Mouse (Mus musculus) stomach, embryonic 16.5 days (tissue): ENCODE results near the gene Rps6ka1. TPM values are rescaled to one million over a fixed set of nuclear protein-coding genes. Genes with fewer than 3 reads are reported as not detected.

Experiments
- ATAC-seq: fragments of 200-750 bp; cut with Nextera tagmentation; 2 replicates; pipeline ENCODE4 v1.8.0; 2017; ENCODE audit warnings: moderate number of reproducible peaks, moderate TSS enrichment; ENCODE audit not compliant: insufficient read depth, low FRiP score
- H3K27ac ChIP-seq: fragments of 300-500 bp; sonication (generic); 2 replicates; pipeline ENCODE4 v1.5.1; 2014; ENCODE audit warnings: low read length
- H3K27me3 ChIP-seq: fragments of 300-500 bp; sonication (generic); 2 replicates; pipeline ENCODE4 v1.6.1; 2014; ENCODE audit warnings: low read length, control low read depth, mixed read lengths; ENCODE audit not compliant: control insufficient read depth, insufficient read depth
- H3K36me3 ChIP-seq: fragments of 300-500 bp; sonication (generic); 2 replicates; pipeline ENCODE4 v1.6.1; 2014; ENCODE audit warnings: low read length; ENCODE audit not compliant: control insufficient read depth, insufficient read depth
- H3K4me1 ChIP-seq: fragments of 300-500 bp; sonication (generic); 2 replicates; pipeline ENCODE4 v1.6.1; 2014; ENCODE audit warnings: low read length, control low read depth, mixed read lengths; ENCODE audit not compliant: control insufficient read depth, insufficient read depth
- H3K4me2 ChIP-seq: fragments of 300-500 bp; sonication (generic); 2 replicates; pipeline ENCODE4 v1.6.1; 2014; ENCODE audit warnings: low read depth, low read length, mixed read lengths
- H3K4me3 ChIP-seq: fragments of 300-500 bp; sonication (generic); replicated peaks from 2 replicates; pipeline ENCODE4 v1.5.1; 2014; ENCODE audit warnings: mild to moderate bottlenecking, low read length
- H3K9ac ChIP-seq: fragments of 300-500 bp; sonication (generic); 2 replicates; pipeline ENCODE4 v1.6.1; 2014; ENCODE audit warnings: low read length
- H3K9me3 ChIP-seq: fragments of 300-500 bp; sonication (generic); replicated peaks from 2 replicates; pipeline ENCODE4 v1.6.1; 2016; ENCODE audit warnings: low read length, control low read depth; ENCODE audit not compliant: control insufficient read depth
- WGBS: fragments of 180-500 bp; shearing (Covaris S2); extraction: QIAGEN DNeasy Blood & Tissue Kit; methylation state at CpG from one replicate; pipeline ENCODE4 v1.1.7; 2014; 5-methylcytosine and 5-hydroxymethylcytosine counted together
- polyA plus RNA-seq: library from polyadenylated mRNA; unstranded; fragments of >200 nt; fragmentation: Nextera tagmentation; extraction: Ambion mirVana; gene quantifications from 2 replicates; pipeline ENCODE4 v1.2.1, GENCODE M21; 2015

Rps6ka1 gene
- polyA plus RNA-seq, 1 experiment from 2014 or later = 69.2 TPM

GRCm38 (mm10) chr4:133820166-133820565 lies 67.4 kb downstream of the Rps6ka1 start:
- Histone ChIP-seq H3K27ac (peak overlapping the region; percentile 48), H3K4me3 (no peak overlapping the region), H3K4me2 (no peak overlapping the region), H3K9me3 (no peaks in the 10 kb centered on the region), H3K27me3 (no peaks in the 10 kb centered on the region), H3K4me1 (peaks cover 18% of the 10 kb centered on the region), H3K36me3 (no peaks in the 10 kb centered on the region), H3K9ac (no peak overlapping the region; the same call in 1 of the 2 replicates)
- ATAC-seq = no peak
- 34% methylated on average over 4 of the region's 4 CpGs for WGBS

DNA sequence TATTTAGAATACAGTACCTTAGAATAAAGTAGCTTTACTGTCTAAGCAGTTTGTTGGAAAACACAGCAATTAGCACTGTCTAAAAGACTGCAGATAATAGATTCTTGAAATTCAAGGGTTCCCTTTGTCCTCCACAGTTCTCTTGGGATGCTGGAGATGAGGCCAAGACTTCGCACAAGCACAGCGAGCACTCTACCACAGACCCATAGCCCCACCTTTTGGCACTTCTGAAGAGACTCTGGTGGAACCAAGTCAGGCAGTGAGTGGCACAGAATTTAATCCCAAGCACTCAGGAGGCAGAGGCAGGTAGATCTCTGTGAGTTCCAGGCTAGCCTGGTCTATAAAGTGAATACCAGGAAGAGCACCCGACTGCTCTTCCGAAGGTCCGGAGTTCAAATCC lies 70.2 kb downstream of the Rps6ka1 start:
- H3K4me3 ChIP-seq = no peak overlapping the region
- peaks cover 24% of the 10 kb centered on the region for H3K4me1 ChIP-seq
- no peaks in the 10 kb centered on the region for H3K36me3 ChIP-seq
- ATAC-seq = no peak
- whole genome bisulfite sequencing = 96% methylated on average over 5 of the region's 5 CpGs
- no peak overlapping the region for H3K27ac ChIP-seq
- no peaks in the 10 kb centered on the region for H3K27me3 ChIP-seq
- no peaks in the 10 kb centered on the region for H3K9me3 ChIP-seq
- no peak overlapping the region for H3K4me2 ChIP-seq
- H3K9ac ChIP-seq = no peak overlapping the region

GRCm38 (mm10) chr4:133816504-133816875 lies 71.1 kb downstream of the Rps6ka1 start:
- ATAC-seq = no peak
- H3K9ac ChIP-seq = peak overlapping the region; percentile 99
- WGBS = 18% methylated on average over 7 of the region's 7 CpGs

GRCm38 (mm10) chr4:133815635-133816503 lies 71.7 kb downstream of the Rps6ka1 start:
- Histone ChIP-seq H3K4me3 (peak overlapping the region; percentile 35), H3K4me1 (peaks cover 24% of the 10 kb centered on the region), H3K36me3 (no peaks in the 10 kb centered on the region), H3K27ac (peak overlapping the region; percentile 100), H3K4me2 (peak overlapping the region; percentile 64), H3K9me3 (no peaks in the 10 kb centered on the region), H3K27me3 (no peaks in the 10 kb centered on the region), H3K9ac (peak overlapping the region; percentile 99)
- whole genome bisulfite sequencing = 13% methylated on average over 16 of the region's 16 CpGs
- no peak for ATAC-seq

More at GRCm38 (mm10) chr4:133816504-133816875, 71.1 kb downstream of the Rps6ka1 start:
- Histone ChIP-seq H3K4me2 (peak overlapping the region; percentile 64), H3K9me3 (no peaks in the 10 kb centered on the region), H3K4me1 (peaks cover 24% of the 10 kb centered on the region), H3K4me3 (peak overlapping the region; percentile 35), H3K27ac (peak overlapping the region; percentile 100), H3K36me3 (no peaks in the 10 kb centered on the region), H3K27me3 (no peaks in the 10 kb centered on the region)

DNA sequence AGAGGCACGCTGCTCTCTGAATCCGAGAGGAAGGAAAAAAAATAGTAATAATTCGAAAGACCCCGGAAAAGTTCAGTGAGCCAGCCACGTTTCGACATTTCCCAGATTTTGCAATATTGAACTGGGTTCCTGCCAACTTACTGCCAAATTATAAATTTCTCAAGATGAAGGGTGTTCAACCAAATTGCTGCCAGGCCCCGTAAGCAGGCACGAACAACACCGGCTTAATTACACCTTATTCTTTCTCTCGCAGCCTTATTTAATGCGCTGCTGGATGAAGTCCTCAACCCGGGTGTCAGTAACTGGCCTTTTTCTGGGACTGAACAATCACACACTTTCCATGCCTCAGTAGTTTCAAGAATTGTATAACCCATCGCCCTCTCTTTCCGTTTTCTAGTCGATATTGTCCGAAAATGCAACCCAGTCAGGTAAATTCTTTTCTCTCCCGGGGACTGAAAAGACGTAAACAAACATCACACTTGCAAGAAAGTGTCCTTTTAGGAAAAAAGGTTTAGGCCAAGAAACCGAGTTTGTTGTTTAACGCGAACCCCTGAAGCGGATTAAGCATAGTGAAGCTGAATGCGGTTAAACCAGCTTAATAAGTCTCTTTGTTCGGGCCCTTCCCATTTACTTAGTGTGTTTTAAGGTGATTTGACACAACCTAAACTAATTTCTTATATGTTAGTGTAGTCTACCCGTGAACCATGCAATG lies 72.6 kb downstream of the Rps6ka1 start:
- Histone ChIP-seq H3K27ac (peak overlapping the region; percentile 100), H3K4me3 (peak overlapping the region; percentile 71), H3K4me2 (peak overlapping the region; percentile 64), H3K9me3 (no peaks in the 10 kb centered on the region), H3K4me1 (peaks cover 24% of the 10 kb centered on the region), H3K9ac (peak overlapping the region; percentile 99), H3K27me3 (no peaks in the 10 kb centered on the region), H3K36me3 (no peaks in the 10 kb centered on the region)
- ATAC-seq = no peak
- WGBS = 16% methylated on average over 25 of the region's 25 CpGs

DNA sequence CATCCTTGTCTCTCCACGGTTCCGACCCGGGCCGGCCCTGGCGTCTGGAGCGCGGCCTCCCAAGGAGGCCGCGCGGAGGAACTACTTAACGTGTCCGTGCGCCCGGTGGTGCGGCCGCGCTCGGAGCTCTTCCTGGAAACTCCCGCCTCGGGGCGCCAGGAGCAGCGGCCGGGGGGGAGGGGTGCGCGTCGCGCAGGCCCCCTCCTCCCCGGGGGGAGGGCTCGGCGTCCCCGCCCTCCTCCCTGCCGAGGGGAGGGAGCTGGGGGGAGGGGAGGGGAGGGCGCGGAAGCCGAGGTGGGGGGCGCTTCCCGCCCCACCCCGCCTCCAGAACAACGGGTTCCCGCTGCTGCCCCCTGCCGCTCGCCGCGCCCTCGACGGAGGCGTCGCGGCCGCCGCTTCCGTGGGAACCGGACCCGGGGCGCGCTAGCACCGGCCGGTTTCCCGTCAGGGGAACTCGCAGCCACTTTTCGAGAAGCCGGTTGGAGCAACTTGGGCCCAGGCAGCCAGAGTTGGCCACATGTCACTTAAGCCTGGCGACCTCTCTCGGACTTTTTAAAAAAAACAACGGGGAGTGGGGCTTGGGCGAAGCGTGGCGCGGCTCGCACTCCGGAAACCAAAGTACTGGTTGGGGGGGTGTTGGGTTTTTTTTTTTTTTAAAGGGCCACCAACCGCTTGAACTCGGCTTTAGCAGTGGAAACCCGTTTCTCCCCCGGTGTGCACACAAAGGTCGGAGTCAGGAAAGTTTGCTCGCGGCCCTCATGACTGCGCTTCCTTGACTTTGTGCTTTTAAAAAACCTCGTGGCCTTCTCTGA lies 73.4 kb downstream of the Rps6ka1 start:
- Histone ChIP-seq H3K36me3 (no peaks in the 10 kb centered on the region), H3K4me1 (peaks cover 24% of the 10 kb centered on the region), H3K27me3 (no peaks in the 10 kb centered on the region), H3K4me3 (peak overlapping the region; percentile 71), H3K27ac (peak overlapping the region; percentile 100), H3K9me3 (no peaks in the 10 kb centered on the region), H3K4me2 (peak overlapping the region; percentile 64), H3K9ac (peak overlapping the region; percentile 99)
- under 1% methylated on average over 59 of the region's 80 CpGs for WGBS
- ATAC-seq = peak; percentile 72

GRCm38 (mm10) chr4:133813174-133813991 lies 74.2 kb downstream of the Rps6ka1 start:
- peak; percentile 91 for ATAC-seq
- Histone ChIP-seq H3K9ac (peak overlapping the region; percentile 99), H3K4me3 (peak overlapping the region; percentile 71), H3K4me2 (peak overlapping the region; percentile 64), H3K9me3 (no peaks in the 10 kb centered on the region), H3K27me3 (no peaks in the 10 kb centered on the region), H3K36me3 (no peaks in the 10 kb centered on the region), H3K27ac (peak overlapping the region; percentile 100), H3K4me1 (peaks cover 24% of the 10 kb centered on the region)
- WGBS = under 1% methylated on average over 94 of the region's 101 CpGs
